Mouse (Mus musculus): ENCODE results near the gene Tex45.

DNA sequence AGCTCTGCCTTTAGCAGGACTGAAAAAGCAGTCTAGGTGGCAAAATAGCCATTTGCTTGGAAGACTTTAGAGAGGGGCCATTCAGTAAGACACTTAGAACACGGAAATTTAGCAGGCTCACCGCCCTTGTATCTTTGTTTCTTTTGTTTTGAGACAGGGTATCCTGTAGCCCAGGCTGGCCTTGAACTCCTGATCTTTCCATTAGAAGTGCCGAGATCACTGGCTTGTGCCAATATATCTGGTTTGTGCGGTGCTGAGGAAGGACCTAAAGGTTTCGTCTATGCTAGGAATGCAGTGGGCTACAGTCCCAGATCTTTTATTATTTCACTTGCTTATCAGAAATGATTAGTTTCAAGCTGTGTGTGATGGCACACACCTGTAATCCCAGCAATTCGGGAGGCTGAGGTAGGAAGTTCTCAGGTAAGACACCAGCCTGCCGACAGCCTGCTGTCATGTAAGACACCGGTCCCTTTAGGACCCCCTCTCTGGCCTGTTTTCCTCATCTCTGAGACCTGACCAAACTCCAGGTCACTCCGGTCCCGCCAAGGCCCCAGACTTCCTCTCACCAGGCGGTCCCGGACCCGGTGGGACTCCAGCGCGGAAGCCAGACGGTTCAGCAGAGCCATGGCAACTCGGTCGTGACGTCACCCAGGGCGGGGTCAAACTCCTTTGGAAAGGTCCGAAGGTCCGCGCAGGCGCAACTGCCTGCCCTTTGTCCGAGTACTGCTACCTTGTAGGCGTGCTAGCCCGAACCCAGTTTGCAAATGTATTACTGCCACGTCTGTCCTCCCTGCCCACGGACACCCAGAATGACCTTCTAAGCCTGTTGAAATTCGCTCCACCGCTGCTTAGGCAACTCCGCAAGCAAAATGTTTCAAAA is 3.4 kb upstream of the Tex45 start, which contains the start of gene Pex11g:
- no peak for TF ChIP-seq CTCF (IDR thresholded peaks at IDR 0.05 in 2 of 3, conservative IDR thresholded peaks at IDR 0.05 in 1 of 3; ENCODE audit: control insufficient read depth in 1 of 3, insufficient read depth in 1 of 3, low read depth in 2 of 3, low read length in 3 of 3, poor library complexity in 1 of 3, severe bottlenecking in 1 of 3)
- TF ChIP-seq POLR2A (IDR thresholded peaks at IDR 0.05; ENCODE audit: control insufficient read depth in 1 of 2, insufficient read depth in 1 of 2, low read depth in 1 of 2, low read length in 2 of 2, poor library complexity in 1 of 2) = peak; percentile 22 to 62; a peak in 2 of 4 replicates
- no peak for TF ChIP-seq EP300 (IDR thresholded peaks at IDR 0.05; ENCODE audit: low read depth in 1 of 2, low read length in 2 of 2)
- TF ChIP-seq MAX (IDR thresholded peaks at IDR 0.05; ENCODE audit: low read length) = no peak
- no peak for TF ChIP-seq CHD2 (IDR thresholded peaks at IDR 0.05; ENCODE audit: low read length)
- TF ChIP-seq USF1 (IDR thresholded peaks at IDR 0.05; ENCODE audit: low read depth, low read length) = no peak

Data from MEL (cell line).